Mouse (Mus musculus) forebrain, embryonic 15.5 days (tissue): Measurements from ENCODE around the gene Tbc1d22a. TPM values are rescaled to one million over a fixed set of nuclear protein-coding genes. Genes with fewer than 3 reads are reported as not detected.
A peak's percentile ranks its signal among the peaks of the same experiment; 100 is the strongest.

Experiments used
- ATAC-seq: fragments of 200-750 bp; cut with Nextera tagmentation; replicated peaks from 2 replicates; pipeline ENCODE4 v1.8.0; 2017; ENCODE audit warnings: mild to moderate bottlenecking, moderate TSS enrichment, moderate library complexity
- H3K27ac ChIP-seq: fragments of 300-500 bp; sonication (generic); replicated peaks from 2 replicates; pipeline ENCODE4 v1.5.1; 2015; ENCODE audit warnings: mild to moderate bottlenecking, inconsistent platforms
- H3K27me3 ChIP-seq: fragments of 300-500 bp; sonication (generic); 2 replicates; pipeline ENCODE4 v1.6.1; 2015; ENCODE audit warnings: inconsistent platforms
- H3K36me3 ChIP-seq: fragments of 300-500 bp; sonication (generic); 2 replicates; pipeline ENCODE4 v1.6.1; 2015; ENCODE audit warnings: mild to moderate bottlenecking, inconsistent platforms
- H3K4me1 ChIP-seq: fragments of 300-500 bp; sonication (generic); 2 replicates; pipeline ENCODE4 v1.6.1; 2015; ENCODE audit warnings: inconsistent platforms
- H3K4me2 ChIP-seq: fragments of 300-500 bp; sonication (generic); replicated peaks from 2 replicates; pipeline ENCODE4 v1.6.1; 2015; ENCODE audit warnings: mild to moderate bottlenecking, inconsistent platforms
- H3K4me3 ChIP-seq: fragments of 300-500 bp; sonication (generic); 2 replicates; pipeline ENCODE4 v1.5.1; 2015; ENCODE audit warnings: mild to moderate bottlenecking, inconsistent platforms
- H3K9ac ChIP-seq: fragments of 300-500 bp; sonication (generic); replicated peaks from 2 replicates; pipeline ENCODE4 v1.6.1; 2015; ENCODE audit warnings: mild to moderate bottlenecking, inconsistent platforms
- H3K9me3 ChIP-seq: fragments of 300-500 bp; sonication (generic); 2 replicates; pipeline ENCODE4 v1.6.1; 2016; ENCODE audit warnings: inconsistent platforms
- WGBS: fragments of 180-500 bp; shearing (Covaris S2); methylation state at CpG from one replicate; pipeline ENCODE4 v1.1.7; 2015; ENCODE audit warnings: mixed read lengths; 5-methylcytosine and 5-hydroxymethylcytosine counted together
- polyA plus RNA-seq: library from polyadenylated mRNA; unstranded; fragments of >200 nt; fragmentation: Nextera tagmentation; extraction: Ambion mirVana; gene quantifications from 2 replicates; pipeline ENCODE4 v1.2.1, GENCODE M21; 2015

The Tbc1d22a gene
- polyA plus RNA-seq, 1 experiment from 2014 or later = 13.1 TPM

GRCm38 (mm10) chr15:86253411-86253810 lies 39.2 kb downstream of the Tbc1d22a start:
- Histone ChIP-seq H3K4me3 (no peak overlapping the region), H3K4me2 (0 out of 2 replicates have a peak overlapping the region, but pooled peaks have one; percentile 12), H3K4me1 (peaks cover 32% of the 10 kb centered on the region), H3K9ac (no peak overlapping the region), H3K27me3 (no peaks in the 10 kb centered on the region), H3K27ac (no peak overlapping the region), H3K9me3 (no peaks in the 10 kb centered on the region), H3K36me3 (no peaks in the 10 kb centered on the region)
- 14% methylated on average over 10 of the region's 10 CpGs for WGBS
- ATAC-seq = no peak

GRCm38 (mm10) chr15:86256201-86256600 lies 41.9 kb downstream of the Tbc1d22a start:
- 66% methylated on average over 5 of the region's 5 CpGs for WGBS
- ATAC-seq = no peak; the same call in 1 of the 2 replicates
- Histone ChIP-seq H3K36me3 (no peaks in the 10 kb centered on the region), H3K9me3 (no peaks in the 10 kb centered on the region), H3K27me3 (no peaks in the 10 kb centered on the region), H3K4me2 (no peak overlapping the region), H3K4me3 (no peak overlapping the region), H3K27ac (no peak overlapping the region), H3K4me1 (peaks cover 45% of the 10 kb centered on the region), H3K9ac (no peak overlapping the region)

DNA sequence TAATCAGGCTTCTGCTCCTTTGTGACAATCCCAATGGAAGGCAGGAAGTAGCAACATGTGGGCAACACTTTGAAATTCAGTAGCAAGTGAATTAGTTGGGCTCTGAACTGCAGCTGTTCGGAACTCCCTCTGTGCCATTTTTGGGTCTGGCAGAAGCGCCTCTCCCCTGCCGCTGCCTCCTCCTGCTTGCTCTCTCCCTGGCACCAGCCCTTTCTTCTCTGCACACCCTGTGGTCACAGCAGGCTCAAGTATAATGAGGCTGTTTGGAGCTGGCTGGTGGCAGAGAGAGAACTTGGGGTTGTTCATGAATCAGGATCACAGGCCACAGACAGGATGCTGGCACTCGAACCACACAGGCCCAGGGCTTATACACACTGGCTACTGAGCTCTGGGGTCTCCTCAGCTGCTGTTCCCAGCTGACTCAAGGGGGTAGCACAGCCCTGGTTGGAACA lies 42.5 kb downstream of the Tbc1d22a start:
- peak overlapping the region; percentile 29 for H3K27ac ChIP-seq
- H3K27me3 ChIP-seq = no peaks in the 10 kb centered on the region
- H3K4me1 ChIP-seq = peaks cover 45% of the 10 kb centered on the region
- no peak overlapping the region for H3K9ac ChIP-seq
- no peak overlapping the region for H3K4me2 ChIP-seq
- ATAC-seq = peak; percentile 59; the same call in 1 of the 2 replicates
- no peaks in the 10 kb centered on the region for H3K9me3 ChIP-seq
- 31% methylated on average over 4 of the region's 4 CpGs for WGBS
- no peaks in the 10 kb centered on the region for H3K36me3 ChIP-seq
- no peak overlapping the region for H3K4me3 ChIP-seq

- 89% methylated on average over 9 of the region's 9 CpGs for WGBS
- Histone ChIP-seq H3K4me2 (no peak overlapping the region), H3K27me3 (no peaks in the 10 kb centered on the region), H3K27ac (no peak overlapping the region), H3K4me3 (no peak overlapping the region), H3K9me3 (no peaks in the 10 kb centered on the region), H3K36me3 (no peaks in the 10 kb centered on the region), H3K9ac (no peak overlapping the region), H3K4me1 (peaks cover 40% of the 10 kb centered on the region)
- no peak for ATAC-seq
Measured at GRCm38 (mm10) chr15:86257916-86258685, 43.8 kb downstream of the Tbc1d22a start.

GRCm38 (mm10) chr15:86259233-86259632 lies 45.0 kb downstream of the Tbc1d22a start:
- no peaks in the 10 kb centered on the region for H3K36me3 ChIP-seq
- H3K4me1 ChIP-seq = peaks cover 33% of the 10 kb centered on the region
- no peaks in the 10 kb centered on the region for H3K9me3 ChIP-seq
- H3K27me3 ChIP-seq = no peaks in the 10 kb centered on the region
- H3K4me3 ChIP-seq = no peak overlapping the region
- H3K4me2 ChIP-seq = no peak overlapping the region
- peak overlapping the region; percentile 33; the same call in 1 of the 2 replicates for H3K27ac ChIP-seq
- WGBS = 31% methylated on average over 4 of the region's 4 CpGs
- no peak for ATAC-seq
- no peak overlapping the region for H3K9ac ChIP-seq

DNA sequence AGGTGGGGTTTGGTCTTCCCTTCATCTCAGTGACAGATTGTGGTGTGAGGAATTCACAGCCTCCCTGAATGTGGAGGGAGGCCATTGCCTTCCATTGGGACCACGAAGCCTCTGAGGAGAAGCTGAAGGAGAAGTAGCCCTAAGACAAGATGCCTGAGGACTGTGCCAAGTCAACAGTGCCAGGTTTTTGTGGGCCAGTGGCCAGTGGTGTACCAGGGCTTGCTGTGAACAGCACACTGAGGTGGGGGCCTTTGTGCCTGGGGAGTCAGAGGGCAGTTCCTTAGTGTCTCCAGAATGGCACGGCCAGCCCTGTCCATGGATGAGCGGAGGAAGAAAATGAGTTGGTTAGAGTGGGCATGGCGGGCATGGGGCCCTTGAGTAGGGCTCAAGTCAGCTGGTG lies 45.9 kb downstream of the Tbc1d22a start:
- H3K4me1 ChIP-seq = peaks cover 40% of the 10 kb centered on the region
- no peak overlapping the region for H3K4me3 ChIP-seq
- H3K9me3 ChIP-seq = no peaks in the 10 kb centered on the region
- no peak for ATAC-seq
- H3K27ac ChIP-seq = no peak overlapping the region
- H3K27me3 ChIP-seq = no peaks in the 10 kb centered on the region
- 86% methylated on average over 4 of the region's 4 CpGs for WGBS
- no peak overlapping the region for H3K9ac ChIP-seq
- H3K4me2 ChIP-seq = no peak overlapping the region
- no peaks in the 10 kb centered on the region for H3K36me3 ChIP-seq

GRCm38 (mm10) chr15:86264389-86264788 lies 50.1 kb downstream of the Tbc1d22a start:
- Histone ChIP-seq H3K36me3 (no peaks in the 10 kb centered on the region), H3K9me3 (no peaks in the 10 kb centered on the region), H3K27me3 (no peaks in the 10 kb centered on the region), H3K4me2 (no peak overlapping the region), H3K27ac (no peak overlapping the region), H3K4me3 (no peak overlapping the region), H3K4me1 (peaks cover 23% of the 10 kb centered on the region), H3K9ac (no peak overlapping the region)
- ATAC-seq = no peak
- WGBS = 71% methylated on average over 3 of the region's 3 CpGs

- Histone ChIP-seq H3K36me3 (no peaks in the 10 kb centered on the region), H3K4me2 (no peak overlapping the region), H3K9ac (no peak overlapping the region), H3K27ac (no peak overlapping the region), H3K27me3 (no peaks in the 10 kb centered on the region), H3K9me3 (no peaks in the 10 kb centered on the region), H3K4me3 (no peak overlapping the region), H3K4me1 (peaks cover 23% of the 10 kb centered on the region)
- ATAC-seq = no peak
- WGBS = 29% methylated on average over 7 of the region's 7 CpGs
Measured at GRCm38 (mm10) chr15:86264803-86265202, 50.5 kb downstream of the Tbc1d22a start.

- Histone ChIP-seq H3K27me3 (no peaks in the 10 kb centered on the region), H3K27ac (no peak overlapping the region), H3K9me3 (no peaks in the 10 kb centered on the region), H3K4me2 (no peak overlapping the region), H3K9ac (no peak overlapping the region), H3K4me1 (peaks cover 19% of the 10 kb centered on the region), H3K36me3 (no peaks in the 10 kb centered on the region), H3K4me3 (no peak overlapping the region)
- ATAC-seq = no peak
- WGBS = 72% methylated on average over 4 of the region's 4 CpGs
Measured at GRCm38 (mm10) chr15:86266975-86267374, 52.7 kb downstream of the Tbc1d22a start.

DNA sequence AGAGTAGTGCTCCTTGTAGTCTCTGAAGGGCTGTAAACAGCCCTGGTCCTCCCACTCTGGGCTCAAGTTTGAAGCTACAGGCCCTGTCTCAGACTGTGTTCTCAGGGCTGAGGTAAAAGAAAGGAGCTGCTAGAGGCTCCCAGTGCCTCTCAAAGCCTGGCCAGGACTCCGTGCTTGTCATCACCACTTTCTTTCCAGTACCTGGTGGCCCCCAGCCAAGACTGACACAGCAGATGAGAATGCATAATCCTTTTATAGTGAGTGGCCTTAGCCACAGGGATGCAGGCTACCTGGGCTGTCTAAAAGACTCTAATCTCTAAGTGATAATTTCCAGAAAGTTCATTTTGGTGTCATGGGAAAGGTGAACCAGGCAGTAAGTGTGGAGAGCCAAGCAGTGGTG lies 54.3 kb downstream of the Tbc1d22a start:
- H3K36me3 ChIP-seq = no peaks in the 10 kb centered on the region
- H3K4me1 ChIP-seq = peaks cover 19% of the 10 kb centered on the region
- WGBS = 44% methylated on average over 1 of the region's 1 CpGs
- no peaks in the 10 kb centered on the region for H3K9me3 ChIP-seq
- no peak for ATAC-seq
- no peak overlapping the region for H3K9ac ChIP-seq
- no peak overlapping the region for H3K4me3 ChIP-seq
- no peak overlapping the region for H3K27ac ChIP-seq
- H3K27me3 ChIP-seq = no peaks in the 10 kb centered on the region
- H3K4me2 ChIP-seq = no peak overlapping the region

GRCm38 (mm10) chr15:86275754-86276153 lies 61.5 kb downstream of the Tbc1d22a start:
- WGBS = 74% methylated on average over 7 of the region's 7 CpGs
- Histone ChIP-seq H3K27me3 (no peaks in the 10 kb centered on the region), H3K4me2 (no peak overlapping the region), H3K9me3 (no peaks in the 10 kb centered on the region), H3K27ac (no peak overlapping the region), H3K9ac (no peak overlapping the region), H3K4me1 (peaks cover 49% of the 10 kb centered on the region), H3K4me3 (no peak overlapping the region), H3K36me3 (no peaks in the 10 kb centered on the region)
- ATAC-seq = no peak

DNA sequence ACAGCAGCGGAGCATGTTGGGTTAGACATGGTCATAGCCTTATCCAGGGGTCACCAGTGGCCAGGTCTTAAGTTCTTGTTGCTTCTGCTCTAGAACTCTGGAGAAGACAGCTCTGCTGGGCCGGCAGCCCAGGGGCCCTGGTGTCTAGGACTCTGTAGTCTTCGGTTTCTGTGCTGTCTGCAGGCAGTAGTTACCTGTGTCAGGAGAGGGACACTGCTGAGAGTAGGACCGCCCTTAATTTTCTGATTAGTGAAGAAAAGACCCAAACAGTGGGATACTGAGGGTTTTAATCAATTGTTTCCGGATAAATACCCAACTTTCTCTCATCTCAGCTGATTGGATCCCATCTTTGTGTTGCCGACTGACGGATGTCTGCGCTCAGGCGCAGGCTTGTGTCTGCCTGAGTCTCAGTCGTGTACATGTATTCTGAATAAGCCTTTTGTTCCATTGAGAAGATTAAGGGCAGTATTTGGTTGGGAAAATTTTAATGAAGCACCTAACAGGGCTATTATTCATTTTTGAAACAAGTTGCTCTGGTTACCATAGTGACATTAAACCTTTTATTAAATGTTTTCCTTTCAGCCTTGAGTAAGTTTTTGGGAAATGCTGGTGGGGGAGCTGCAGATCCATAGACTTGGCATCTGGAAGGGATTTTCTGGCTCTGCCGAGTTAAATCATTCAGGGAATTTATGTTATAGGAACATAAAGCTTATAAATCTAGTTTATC lies 62.4 kb downstream of the Tbc1d22a start:
- peak; percentile 58 for ATAC-seq
- Histone ChIP-seq H3K4me1 (peaks cover 52% of the 10 kb centered on the region), H3K27ac (peak overlapping the region; percentile 19), H3K9ac (no peak overlapping the region), H3K4me3 (no peak overlapping the region), H3K9me3 (no peaks in the 10 kb centered on the region), H3K36me3 (no peaks in the 10 kb centered on the region), H3K27me3 (no peaks in the 10 kb centered on the region), H3K4me2 (peak overlapping the region; percentile 38)
- 11% methylated on average over 11 of the region's 11 CpGs for WGBS
